Mouse (Mus musculus): ENCODE measurements at regions not wholly inside any gene's neighbourhood (a gene's known extent, or its start where the extent isn't known, plus 50 kb on each side); places are given as distances from the start of the nearest gene placed in this dataset.

DNA sequence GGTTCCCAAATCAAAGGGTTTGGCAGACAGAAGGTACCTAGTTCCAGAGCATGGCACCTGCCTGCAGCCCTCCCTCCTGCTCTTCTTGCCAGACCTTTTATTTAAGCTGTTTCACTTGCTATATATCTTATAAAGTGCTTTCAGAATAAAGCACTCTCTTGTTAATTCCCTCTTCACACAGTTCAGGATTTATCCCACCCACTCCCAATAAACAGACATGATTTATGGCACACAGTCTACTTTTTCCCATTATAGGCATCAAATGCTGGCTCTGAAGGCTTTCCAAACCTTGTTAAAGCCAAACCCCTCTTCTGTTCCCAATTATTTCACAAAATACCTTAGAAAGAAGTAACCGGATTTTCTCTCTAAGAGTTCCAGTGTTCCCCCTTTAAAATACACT, 226.6 kb downstream of the Dnajb9 start:
- Histone ChIP-seq H3K9me3 (ENCODE audit: low read length) (no peaks in the 10 kb centered on the region), H3K9ac (replicated peaks; ENCODE audit: low read length) (no peak overlapping the region), H3K27me3 (ENCODE audit: insufficient read depth, low read length) (no peaks in the 10 kb centered on the region), H3K4me2 (replicated peaks; ENCODE audit: low read depth, low read length) (no peak overlapping the region), H3K36me3 (ENCODE audit: insufficient read depth, low read length) (no peaks in the 10 kb centered on the region), H3K4me1 (ENCODE audit: insufficient read depth, low read length) (no peaks in the 10 kb centered on the region), H3K4me3 (ENCODE audit: low read length) (no peak overlapping the region), H3K27ac (ENCODE audit: low read length) (no peak overlapping the region)
- ATAC-seq (ENCODE audit: low FRiP score, low TSS enrichment): no peak
- WGBS: 74% methylated on average over 1 of the region's 1 CpGs

DNA sequence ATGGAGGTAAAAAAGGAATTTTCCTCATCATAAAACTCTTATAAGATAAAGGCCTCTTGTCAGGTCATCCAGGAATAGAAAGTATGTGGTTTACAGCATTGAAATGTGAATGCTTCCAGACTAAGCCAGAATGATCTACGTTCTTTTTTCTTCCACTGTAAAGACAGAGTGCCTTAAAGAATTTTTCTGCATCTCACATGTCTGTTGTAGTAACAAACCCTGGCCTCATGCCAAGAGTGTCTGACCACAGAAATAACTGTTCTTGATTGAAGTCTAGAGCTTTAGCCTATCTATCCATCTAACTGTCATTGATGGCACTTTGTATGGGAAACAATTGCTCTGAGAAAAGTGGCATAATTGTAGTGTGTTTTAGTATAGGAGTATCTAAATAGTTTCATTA, 246.2 kb downstream of the Dnajb9 start:
- Histone ChIP-seq H3K36me3 (ENCODE audit: insufficient read depth, low read length) (no peaks in the 10 kb centered on the region), H3K27ac (ENCODE audit: low read length) (no peak overlapping the region), H3K4me2 (replicated peaks; ENCODE audit: low read depth, low read length) (no peak overlapping the region), H3K27me3 (ENCODE audit: insufficient read depth, low read length) (no peaks in the 10 kb centered on the region), H3K9me3 (ENCODE audit: low read length) (no peaks in the 10 kb centered on the region), H3K4me3 (ENCODE audit: low read length) (no peak overlapping the region), H3K9ac (replicated peaks; ENCODE audit: low read length) (no peak overlapping the region), H3K4me1 (ENCODE audit: insufficient read depth, low read length) (no peaks in the 10 kb centered on the region)
- 61% methylated on average over 1 of the region's 1 CpGs for WGBS
- ATAC-seq (ENCODE audit: low FRiP score, low TSS enrichment): no peak

GRCm38 (mm10) chr12:43962551-43963120, 247.5 kb downstream of the Dnajb9 start:
- 83% methylated on average over 6 of the region's 6 CpGs for WGBS

DNA sequence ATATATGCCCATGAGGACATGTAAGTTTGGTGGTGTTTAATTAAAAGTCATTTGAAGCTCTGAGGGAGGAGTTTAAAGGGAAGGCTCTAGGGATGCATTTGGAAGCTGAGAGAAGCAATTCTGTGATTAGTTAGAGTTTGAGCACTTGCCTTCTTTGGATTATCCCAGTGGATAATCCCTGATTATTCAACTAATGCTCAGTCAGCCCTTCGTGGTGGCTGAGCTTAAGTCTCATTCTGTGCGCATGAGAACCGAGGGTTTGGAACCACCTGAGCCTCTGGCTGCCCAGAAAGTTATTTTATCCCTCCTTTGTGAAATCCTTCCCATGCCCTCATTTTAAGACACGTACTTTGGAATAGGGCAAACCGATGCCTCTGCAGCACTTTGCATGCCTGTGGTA, 285.9 kb downstream of the Dnajb9 start:
- Histone ChIP-seq H3K4me3 (ENCODE audit: low read length) (no peak overlapping the region), H3K4me1 (ENCODE audit: insufficient read depth, low read length) (no peaks in the 10 kb centered on the region), H3K4me2 (replicated peaks; ENCODE audit: low read depth, low read length) (no peak overlapping the region), H3K36me3 (ENCODE audit: insufficient read depth, low read length) (no peaks in the 10 kb centered on the region), H3K9ac (replicated peaks; ENCODE audit: low read length) (no peak overlapping the region), H3K27me3 (ENCODE audit: insufficient read depth, low read length) (no peaks in the 10 kb centered on the region), H3K9me3 (ENCODE audit: low read length) (no peaks in the 10 kb centered on the region), H3K27ac (ENCODE audit: low read length) (no peak overlapping the region)
- 70% methylated on average over 5 of the region's 5 CpGs for WGBS
- no peak for ATAC-seq (ENCODE audit: low FRiP score, low TSS enrichment)

More at GRCm38 (mm10) chr12:43962551-43963120, 247.5 kb downstream of the Dnajb9 start:
- no peaks in the 10 kb centered on the region for H3K9me3 ChIP-seq (ENCODE audit: low read length)
- H3K36me3 ChIP-seq (ENCODE audit: insufficient read depth, low read length): no peaks in the 10 kb centered on the region
- H3K27me3 ChIP-seq (ENCODE audit: insufficient read depth, low read length): no peaks in the 10 kb centered on the region
- H3K4me1 ChIP-seq (ENCODE audit: insufficient read depth, low read length): no peaks in the 10 kb centered on the region
- H3K27ac ChIP-seq (ENCODE audit: low read length): no peak overlapping the region
- no peak overlapping the region for H3K9ac ChIP-seq (replicated peaks; ENCODE audit: low read length)
- no peak for ATAC-seq (ENCODE audit: low FRiP score, low TSS enrichment)
- H3K4me3 ChIP-seq (ENCODE audit: low read length): no peak overlapping the region
- no peak overlapping the region for H3K4me2 ChIP-seq (replicated peaks; ENCODE audit: low read depth, low read length)

GRCm38 (mm10) chr12:43920396-43920795, 289.7 kb downstream of the Dnajb9 start:
- Histone ChIP-seq H3K9ac (replicated peaks; ENCODE audit: low read length) (no peak overlapping the region), H3K4me1 (ENCODE audit: insufficient read depth, low read length) (no peaks in the 10 kb centered on the region), H3K4me3 (ENCODE audit: low read length) (no peak overlapping the region), H3K27me3 (ENCODE audit: insufficient read depth, low read length) (no peaks in the 10 kb centered on the region), H3K27ac (ENCODE audit: low read length) (no peak overlapping the region), H3K36me3 (ENCODE audit: insufficient read depth, low read length) (no peaks in the 10 kb centered on the region), H3K9me3 (ENCODE audit: low read length) (no peaks in the 10 kb centered on the region), H3K4me2 (replicated peaks; ENCODE audit: low read depth, low read length) (no peak overlapping the region)
- 53% methylated on average over 4 of the region's 4 CpGs for WGBS
- no peak for ATAC-seq (ENCODE audit: low FRiP score, low TSS enrichment)

DNA sequence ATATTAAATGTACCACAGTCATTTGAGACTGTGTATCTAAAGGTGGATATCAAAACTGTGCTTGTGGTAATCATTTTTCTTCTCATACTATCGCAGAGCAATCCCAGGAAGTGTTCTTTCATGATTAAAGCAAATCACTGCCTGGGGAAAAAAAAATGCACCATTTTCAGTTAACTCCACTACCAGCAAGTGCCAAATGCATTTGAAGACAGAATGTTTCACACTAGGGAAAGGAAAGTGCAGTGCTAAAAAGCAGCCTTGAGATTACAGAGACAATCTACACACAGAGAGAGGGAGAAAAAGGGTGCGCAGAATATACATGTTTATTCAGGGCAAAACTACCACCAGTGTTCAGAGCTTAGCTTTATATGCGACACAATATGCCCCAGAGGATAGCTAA, 291.0 kb downstream of the Dnajb9 start:
- H3K27me3 ChIP-seq (ENCODE audit: insufficient read depth, low read length): no peaks in the 10 kb centered on the region
- no peaks in the 10 kb centered on the region for H3K4me1 ChIP-seq (ENCODE audit: insufficient read depth, low read length)
- 65% methylated on average over 3 of the region's 3 CpGs for WGBS
- no peaks in the 10 kb centered on the region for H3K36me3 ChIP-seq (ENCODE audit: insufficient read depth, low read length)
- no peak for ATAC-seq (ENCODE audit: low FRiP score, low TSS enrichment)
- no peak overlapping the region for H3K4me2 ChIP-seq (replicated peaks; ENCODE audit: low read depth, low read length)
- no peaks in the 10 kb centered on the region for H3K9me3 ChIP-seq (ENCODE audit: low read length)
- no peak overlapping the region for H3K9ac ChIP-seq (replicated peaks; ENCODE audit: low read length)
- no peak overlapping the region for H3K27ac ChIP-seq (ENCODE audit: low read length)
- H3K4me3 ChIP-seq (ENCODE audit: low read length): no peak overlapping the region

DNA sequence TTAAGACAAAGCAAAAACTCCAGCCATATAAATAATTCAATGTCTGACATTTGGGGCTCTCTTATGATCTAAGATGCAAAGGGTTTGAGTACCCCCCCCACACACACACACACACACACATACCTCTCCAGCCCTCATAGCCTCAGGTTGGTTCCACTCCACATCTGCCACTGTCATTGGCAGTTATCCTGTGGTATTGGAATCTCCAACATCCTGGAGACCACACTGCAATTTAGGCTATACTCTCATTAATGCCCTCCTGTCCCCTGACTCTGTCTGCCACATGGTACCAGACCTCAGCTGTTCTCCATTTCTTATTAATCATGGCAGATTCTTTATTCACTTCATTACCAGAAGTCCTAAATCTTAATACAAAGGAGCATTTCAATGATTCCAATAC, 293.3 kb downstream of the Dnajb9 start:
- Histone ChIP-seq H3K36me3 (ENCODE audit: insufficient read depth, low read length) (no peaks in the 10 kb centered on the region), H3K27ac (ENCODE audit: low read length) (no peak overlapping the region), H3K4me1 (ENCODE audit: insufficient read depth, low read length) (no peaks in the 10 kb centered on the region), H3K4me3 (ENCODE audit: low read length) (no peak overlapping the region), H3K9ac (replicated peaks; ENCODE audit: low read length) (no peak overlapping the region), H3K4me2 (replicated peaks; ENCODE audit: low read depth, low read length) (no peak overlapping the region), H3K27me3 (ENCODE audit: insufficient read depth, low read length) (no peaks in the 10 kb centered on the region), H3K9me3 (ENCODE audit: low read length) (no peaks in the 10 kb centered on the region)
- no peak for ATAC-seq (ENCODE audit: low FRiP score, low TSS enrichment)

- Histone ChIP-seq H3K36me3 (ENCODE audit: insufficient read depth, low read length) (no peaks in the 10 kb centered on the region), H3K4me1 (ENCODE audit: insufficient read depth, low read length) (no peaks in the 10 kb centered on the region), H3K27ac (ENCODE audit: low read length) (no peak overlapping the region), H3K4me2 (replicated peaks; ENCODE audit: low read depth, low read length) (no peak overlapping the region), H3K4me3 (ENCODE audit: low read length) (no peak overlapping the region), H3K9ac (replicated peaks; ENCODE audit: low read length) (no peak overlapping the region), H3K27me3 (ENCODE audit: insufficient read depth, low read length) (no peaks in the 10 kb centered on the region), H3K9me3 (ENCODE audit: low read length) (no peaks in the 10 kb centered on the region)
- 93% methylated on average over 3 of the region's 3 CpGs for WGBS
- ATAC-seq (ENCODE audit: low FRiP score, low TSS enrichment): no peak
Observed at GRCm38 (mm10) chr12:43899273-43899672, 310.9 kb downstream of the Dnajb9 start.

- no peaks in the 10 kb centered on the region for H3K9me3 ChIP-seq (ENCODE audit: low read length)
- 59% methylated on average over 3 of the region's 3 CpGs for WGBS
- no peak overlapping the region for H3K4me3 ChIP-seq (ENCODE audit: low read length)
- no peak overlapping the region for H3K9ac ChIP-seq (replicated peaks; ENCODE audit: low read length)
- no peaks in the 10 kb centered on the region for H3K36me3 ChIP-seq (ENCODE audit: insufficient read depth, low read length)
- no peaks in the 10 kb centered on the region for H3K27me3 ChIP-seq (ENCODE audit: insufficient read depth, low read length)
- H3K4me2 ChIP-seq (replicated peaks; ENCODE audit: low read depth, low read length): no peak overlapping the region
- no peak for ATAC-seq (ENCODE audit: low FRiP score, low TSS enrichment)
- H3K4me1 ChIP-seq (ENCODE audit: insufficient read depth, low read length): no peaks in the 10 kb centered on the region
- H3K27ac ChIP-seq (ENCODE audit: low read length): no peak overlapping the region
Observed at GRCm38 (mm10) chr12:43885596-43885995, 324.5 kb downstream of the Dnajb9 start.

DNA sequence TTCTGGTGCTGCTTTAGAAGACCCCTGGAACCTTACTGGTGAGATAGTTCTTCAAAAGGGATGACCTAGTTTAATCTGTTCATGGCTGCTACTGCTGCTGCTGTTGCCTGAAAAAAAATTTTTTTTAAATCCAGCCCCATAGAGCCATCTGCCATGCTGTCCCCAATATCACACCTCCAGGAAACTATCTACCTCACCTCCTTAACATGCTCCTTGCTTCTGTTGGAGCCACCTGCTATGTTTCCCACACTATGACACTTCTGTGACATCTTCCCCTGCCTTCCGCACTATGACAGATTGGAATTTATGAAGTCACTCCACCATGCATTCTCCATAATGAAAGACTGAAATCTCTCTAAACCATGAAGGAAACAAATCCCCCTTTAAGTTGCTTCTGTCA, 349.6 kb downstream of the Dnajb9 start:
- ATAC-seq (ENCODE audit: low FRiP score, low TSS enrichment): no peak
- H3K4me2 ChIP-seq (replicated peaks; ENCODE audit: low read depth, low read length): no peak overlapping the region
- no peak overlapping the region for H3K4me3 ChIP-seq (ENCODE audit: low read length)
- no peaks in the 10 kb centered on the region for H3K4me1 ChIP-seq (ENCODE audit: insufficient read depth, low read length)
- H3K36me3 ChIP-seq (ENCODE audit: insufficient read depth, low read length): no peaks in the 10 kb centered on the region
- H3K27me3 ChIP-seq (ENCODE audit: insufficient read depth, low read length): no peaks in the 10 kb centered on the region
- no peak overlapping the region for H3K9ac ChIP-seq (replicated peaks; ENCODE audit: low read length)
- H3K9me3 ChIP-seq (ENCODE audit: low read length): no peaks in the 10 kb centered on the region
- 91% methylated on average over 1 of the region's 1 CpGs for WGBS
- H3K27ac ChIP-seq (ENCODE audit: low read length): no peak overlapping the region
